Mouse (Mus musculus) limb, embryonic 11.5 days (tissue): ENCODE data around the gene Cd93. TPM values are rescaled to one million over a fixed set of nuclear protein-coding genes. Genes with fewer than 3 reads are reported as not detected.

Experiments used
- ATAC-seq: fragments of 200-750 bp; cut with Nextera tagmentation; 2 replicates; pipeline ENCODE4 v1.8.0; 2017; ENCODE audit warnings: low read depth; ENCODE audit not compliant: insufficient number of reproducible peaks, low FRiP score, low TSS enrichment
- DNase-seq: peaks from one replicate; pipeline ENCODE4 v3.0.0-alpha.2; 2015; ENCODE audit warnings: low spot score
- H3K27ac ChIP-seq: fragments of 300-500 bp; sonication (generic); replicated peaks from 2 replicates; pipeline ENCODE4 v1.5.1; 2014; ENCODE audit warnings: low read depth, mild to moderate bottlenecking, low read length
- H3K27me3 ChIP-seq: fragments of 300-500 bp; sonication (generic); 2 replicates; pipeline ENCODE4 v1.6.1; 2014; ENCODE audit warnings: mild to moderate bottlenecking, low read length, mixed read lengths; ENCODE audit not compliant: control insufficient read depth, insufficient read depth
- H3K36me3 ChIP-seq: fragments of 300-500 bp; sonication (generic); 2 replicates; pipeline ENCODE4 v1.6.1; 2014; ENCODE audit warnings: mild to moderate bottlenecking, low read length, moderate library complexity, mixed read lengths; ENCODE audit not compliant: control insufficient read depth, insufficient read depth
- H3K4me1 ChIP-seq: fragments of 300-500 bp; sonication (generic); 2 replicates; pipeline ENCODE4 v1.6.1; 2014; ENCODE audit warnings: low read length, mixed read lengths; ENCODE audit not compliant: control insufficient read depth, insufficient read depth
- H3K4me2 ChIP-seq: fragments of 300-500 bp; sonication (generic); 2 replicates; pipeline ENCODE4 v1.6.1; 2014; ENCODE audit warnings: low read depth, mild to moderate bottlenecking, moderate library complexity; ENCODE audit not compliant: severe bottlenecking
- H3K4me3 ChIP-seq: fragments of 300-500 bp; sonication (generic); 2 replicates; pipeline ENCODE4 v1.5.1; 2014; ENCODE audit warnings: low read depth, low read length
- H3K9ac ChIP-seq: fragments of 300-500 bp; sonication (generic); 2 replicates; pipeline ENCODE4 v1.6.1; 2014; ENCODE audit warnings: mild to moderate bottlenecking, low read length
- H3K9me3 ChIP-seq: fragments of 300-500 bp; sonication (generic); 2 replicates; pipeline ENCODE4 v1.6.1; 2016; ENCODE audit warnings: low read length; ENCODE audit not compliant: control insufficient read depth
- WGBS: fragments of 180-500 bp; shearing (Covaris S2); extraction: QIAGEN DNeasy Blood & Tissue Kit; methylation state at CpG from one replicate; pipeline ENCODE4 v1.1.7; 2014; 5-methylcytosine and 5-hydroxymethylcytosine counted together
- polyA plus RNA-seq: library from polyadenylated mRNA; unstranded; fragments of >200 nt; fragmentation: Nextera tagmentation; extraction: Ambion mirVana; gene quantifications from 2 replicates; pipeline ENCODE4 v1.2.1, GENCODE M21; 2014

The Cd93 gene
- polyA plus RNA-seq, 1 experiment from 2014 or later: 5.9 TPM

DNA sequence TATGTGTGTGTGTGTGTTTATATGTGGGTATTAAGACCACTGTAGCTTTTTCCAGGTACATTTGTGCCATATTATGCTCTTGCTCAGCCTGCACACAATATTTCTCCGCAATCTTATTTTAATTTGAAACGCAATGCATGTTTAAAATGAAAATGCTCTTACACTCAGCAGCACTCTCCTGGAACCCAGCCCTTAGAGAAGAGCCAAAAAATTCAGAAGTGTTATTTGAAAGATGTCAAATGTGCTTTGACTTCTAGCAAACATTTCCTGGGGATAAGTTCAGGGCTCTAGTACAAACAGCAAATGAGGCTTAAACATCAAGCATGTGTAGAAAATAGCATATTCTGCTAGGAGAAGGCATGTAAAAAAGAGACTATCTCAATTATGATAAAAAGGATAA is 23.6 kb downstream of the Cd93 start:
- WGBS: 90% methylated on average over 2 of the region's 2 CpGs
- H3K27ac ChIP-seq: no peak overlapping the region
- DNase-seq (no peak), ATAC-seq (no peak)
- no peaks in the 10 kb centered on the region for H3K4me1 ChIP-seq
- H3K9ac ChIP-seq: no peak overlapping the region
- no peak overlapping the region for H3K4me3 ChIP-seq
- H3K27me3 ChIP-seq: no peaks in the 10 kb centered on the region
- no peaks in the 10 kb centered on the region for H3K9me3 ChIP-seq
- H3K4me2 ChIP-seq: no peak overlapping the region
- no peaks in the 10 kb centered on the region for H3K36me3 ChIP-seq

DNA sequence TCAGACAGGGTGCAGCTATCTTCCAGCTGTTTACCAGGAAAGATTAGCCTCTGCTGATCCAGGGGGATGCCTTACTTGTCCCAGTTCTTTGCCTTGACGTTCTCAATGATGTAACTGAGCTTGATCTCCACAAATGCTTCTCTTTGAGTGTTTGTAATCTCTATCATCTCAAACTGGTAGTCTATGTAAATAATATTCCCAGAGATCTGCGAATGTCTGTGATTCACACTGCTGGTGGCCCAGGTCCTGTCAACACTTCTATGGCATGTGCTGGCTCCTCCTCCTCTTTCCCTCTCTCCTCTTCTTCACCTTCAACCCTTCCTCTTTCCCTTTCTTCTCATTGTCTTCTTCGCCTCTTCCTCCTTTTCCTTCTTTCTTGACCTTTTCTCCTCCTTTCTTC is 24.2 kb downstream of the Cd93 start:
- Histone ChIP-seq H3K27ac (no peak overlapping the region), H3K9ac (no peak overlapping the region), H3K4me1 (no peaks in the 10 kb centered on the region), H3K27me3 (no peaks in the 10 kb centered on the region), H3K4me3 (no peak overlapping the region), H3K36me3 (no peaks in the 10 kb centered on the region), H3K9me3 (no peaks in the 10 kb centered on the region), H3K4me2 (no peak overlapping the region)
- no peak for ATAC-seq
- WGBS: 79% methylated on average over 3 of the region's 3 CpGs
- DNase-seq: no peak

DNA sequence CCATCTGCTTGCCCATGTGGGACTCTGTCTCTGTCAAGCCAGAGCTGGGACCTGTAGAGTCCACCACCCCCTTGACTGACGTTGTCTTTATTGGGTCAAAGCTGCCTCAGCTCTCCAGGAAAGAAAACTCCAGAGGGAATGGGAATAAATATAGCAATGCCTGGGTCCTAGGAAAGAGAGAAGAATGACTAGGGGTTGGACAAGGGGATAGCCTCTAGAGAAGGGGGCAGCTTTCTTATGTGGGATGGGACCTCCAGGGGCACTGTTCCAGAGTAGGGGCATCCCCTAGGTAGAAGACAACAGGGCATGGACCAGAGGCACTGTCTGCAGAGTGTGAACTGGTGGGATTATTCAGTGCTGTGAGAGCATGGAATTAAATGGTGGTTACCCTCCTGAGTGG is 33.5 kb downstream of the Cd93 start:
- Histone ChIP-seq H3K27me3 (peaks cover 28% of the 10 kb centered on the region), H3K27ac (no peak overlapping the region), H3K4me1 (peaks cover 6% of the 10 kb centered on the region; the same call in 1 of the 2 replicates), H3K4me3 (no peak overlapping the region), H3K4me2 (no peak overlapping the region), H3K36me3 (no peaks in the 10 kb centered on the region), H3K9me3 (no peaks in the 10 kb centered on the region), H3K9ac (no peak overlapping the region)
- DNase-seq (no peak), ATAC-seq (no peak)
- WGBS: 85% methylated on average over 1 of the region's 1 CpGs

DNA sequence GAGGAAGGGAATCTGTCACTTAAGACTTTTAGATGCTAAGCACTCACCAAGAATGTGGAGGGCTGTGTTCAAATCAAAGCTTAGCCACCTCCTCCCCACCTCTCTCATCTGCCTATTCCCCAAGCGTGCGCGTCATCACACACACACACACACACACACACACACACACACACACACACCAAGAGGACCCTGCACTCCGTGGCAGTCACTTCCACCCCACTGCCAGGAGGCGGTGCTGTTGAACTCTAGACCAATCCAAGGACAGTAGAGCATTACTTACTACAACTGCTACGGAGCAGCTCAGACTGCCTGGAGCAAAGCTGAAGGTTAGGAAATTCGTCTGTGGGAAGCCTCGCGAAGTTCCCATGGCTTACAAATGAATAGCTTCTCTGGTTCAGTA is 34.2 kb downstream of the Cd93 start:
- ATAC-seq: peak; percentile 62; the same call in 1 of the 2 replicates
- H3K27me3 ChIP-seq: peaks cover 31% of the 10 kb centered on the region

DNA sequence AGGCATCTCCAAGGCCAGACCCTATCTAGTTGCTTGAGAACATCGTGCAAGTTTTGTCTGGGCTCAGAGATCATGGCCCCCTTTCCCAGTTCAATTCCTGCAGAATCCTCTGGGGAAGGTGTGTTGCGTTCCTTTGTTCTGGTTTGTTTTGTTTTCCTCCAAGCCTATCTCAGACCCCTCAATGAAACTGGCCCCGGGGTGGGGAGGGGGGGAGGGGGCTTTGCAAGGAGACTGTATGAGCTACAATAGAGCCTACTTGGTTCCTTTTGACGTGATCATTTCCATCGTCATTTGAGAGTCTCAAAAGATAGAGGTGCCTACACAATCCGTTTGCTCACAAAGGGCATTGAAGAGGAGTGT is 34.6 kb downstream of the Cd93 start:
- Histone ChIP-seq H3K4me2 (no peak overlapping the region), H3K27me3 (peaks cover 31% of the 10 kb centered on the region), H3K36me3 (no peaks in the 10 kb centered on the region), H3K4me1 (peaks cover 6% of the 10 kb centered on the region; the same call in 1 of the 2 replicates), H3K4me3 (no peak overlapping the region), H3K27ac (no peak overlapping the region), H3K9me3 (no peaks in the 10 kb centered on the region), H3K9ac (no peak overlapping the region)
- 21% methylated on average over 6 of the region's 6 CpGs for WGBS
- no peak for ATAC-seq
- DNase-seq: no peak

More for the DNA sequence above, 34.2 kb downstream of the Cd93 start:
- Histone ChIP-seq H3K36me3 (no peaks in the 10 kb centered on the region), H3K9me3 (no peaks in the 10 kb centered on the region), H3K4me1 (peaks cover 6% of the 10 kb centered on the region; the same call in 1 of the 2 replicates), H3K4me3 (no peak overlapping the region), H3K9ac (no peak overlapping the region), H3K27ac (no peak overlapping the region), H3K4me2 (no peak overlapping the region)
- WGBS: 29% methylated on average over 9 of the region's 9 CpGs
- peak; percentile 73 for DNase-seq

DNA sequence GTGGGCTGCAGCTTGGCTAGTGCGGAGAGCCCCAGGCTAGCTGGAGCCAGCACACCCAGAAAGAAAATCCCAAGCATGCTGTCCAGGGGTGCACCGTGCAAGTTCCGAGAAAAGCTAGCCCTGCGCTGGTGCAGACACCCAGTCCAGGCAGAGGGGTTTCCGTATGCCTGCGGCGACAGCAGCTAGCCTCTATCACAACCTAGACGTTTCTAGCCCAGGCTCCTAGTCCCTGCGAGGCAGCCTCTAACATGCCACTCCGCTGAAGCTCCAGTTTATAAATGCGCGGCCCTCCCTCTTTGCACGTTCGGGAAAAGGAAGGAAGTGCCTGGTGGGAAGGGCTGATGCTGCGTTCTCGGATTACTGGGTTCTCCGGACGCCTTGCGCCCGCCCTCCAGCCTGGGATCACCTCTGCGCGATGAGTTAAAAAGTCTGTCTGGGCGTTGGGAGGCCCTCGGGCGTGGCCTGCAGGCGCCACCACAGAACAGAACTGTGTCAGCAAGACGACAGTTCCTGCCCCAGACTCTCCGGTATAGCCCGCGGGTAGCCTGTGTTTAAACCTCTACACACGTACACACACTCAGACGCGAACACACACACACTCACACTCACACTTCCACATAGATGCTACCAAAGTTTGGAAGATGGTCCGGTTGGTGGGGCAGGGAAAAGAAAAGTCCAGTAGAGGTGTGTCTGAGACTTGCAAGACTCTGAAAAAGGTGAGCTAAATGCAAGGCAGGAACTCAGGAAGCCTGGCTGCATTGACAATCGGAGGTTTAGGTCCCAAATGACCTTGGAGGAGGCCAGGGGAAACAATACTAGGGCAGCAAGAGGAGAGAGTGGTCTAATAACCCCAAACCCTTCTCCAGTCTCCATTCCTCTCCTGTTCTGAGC is 35.2 kb downstream of the Cd93 start, which contains the start of gene Thbd:
Thbd (minus strand) TSS at position 319 of the 891 bp plus-strand sequence.
- DNase-seq: peak; percentile 67
- H3K27me3 ChIP-seq: peaks cover 33% of the 10 kb centered on the region
- H3K36me3 ChIP-seq: no peaks in the 10 kb centered on the region
- H3K27ac ChIP-seq: no peak within 1 kb of the TSS
- WGBS: 4% methylated on average over 35 of the region's 35 CpGs
- peaks cover 6% of the 10 kb centered on the region; the same call in 1 of the 2 replicates for H3K4me1 ChIP-seq
- peak within 1 kb of the TSS; percentile 69 for H3K4me2 ChIP-seq
- H3K4me3 ChIP-seq: peak within 1 kb of the TSS; percentile 35
- H3K9ac ChIP-seq: 0 out of 2 replicates have a peak within 1 kb of the TSS, but pooled peaks have one; percentile 34
- ATAC-seq: peak; percentile 55
- no peaks in the 10 kb centered on the region for H3K9me3 ChIP-seq

DNA sequence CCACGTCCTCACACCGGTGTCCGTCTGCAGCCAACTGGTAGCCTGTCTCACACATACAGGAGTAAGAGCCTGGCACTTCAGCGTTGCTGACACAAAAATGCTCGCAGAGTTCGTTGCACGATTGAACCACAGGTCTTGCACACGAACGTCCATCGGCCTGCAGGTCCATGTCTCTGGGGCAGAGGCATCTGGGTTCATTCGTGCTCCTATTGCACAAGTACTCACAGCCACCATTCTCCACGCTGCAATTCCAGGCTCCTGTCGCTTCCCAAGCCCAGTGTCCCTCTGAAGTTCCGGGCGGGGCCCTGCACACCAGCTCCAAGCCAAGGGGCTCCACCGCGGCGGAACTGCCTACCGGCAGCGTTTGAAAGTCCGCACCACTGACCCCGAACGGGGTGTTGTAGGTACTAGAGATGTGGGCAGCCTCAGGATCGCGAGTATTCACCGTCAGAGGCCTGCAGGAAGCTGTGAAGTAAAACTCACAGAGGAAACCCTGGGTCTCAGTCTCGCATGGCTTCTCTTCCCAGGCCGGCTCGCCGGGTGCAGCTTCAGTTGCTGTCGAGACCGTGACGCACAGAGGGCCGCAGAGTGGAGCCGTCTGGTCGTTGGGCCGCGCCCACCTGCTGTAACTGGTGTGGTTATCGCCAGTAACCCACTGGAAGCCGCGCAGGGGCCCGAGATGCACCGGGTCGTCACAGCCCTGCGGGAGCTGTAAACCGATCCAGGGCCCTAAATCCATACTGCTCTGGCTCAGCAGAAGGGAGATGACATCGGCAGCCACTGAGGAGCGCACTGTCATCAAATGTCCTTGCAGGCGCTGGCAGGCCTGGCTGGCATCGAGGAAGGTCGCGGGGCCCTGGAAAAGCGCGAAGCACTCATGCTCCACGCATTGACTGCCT is 36.1 kb downstream of the Cd93 start:
- ATAC-seq: peak; percentile 27; the same call in 1 of the 2 replicates
- Histone ChIP-seq H3K4me2 (peak overlapping the region; percentile 69), H3K9ac (0 out of 2 replicates have a peak overlapping the region, but pooled peaks have one; percentile 1), H3K4me3 (peak overlapping the region; percentile 35), H3K4me1 (peaks cover 6% of the 10 kb centered on the region; the same call in 1 of the 2 replicates), H3K9me3 (no peaks in the 10 kb centered on the region), H3K27me3 (peaks cover 33% of the 10 kb centered on the region), H3K36me3 (no peaks in the 10 kb centered on the region), H3K27ac (no peak overlapping the region)
- DNase-seq: peak; percentile 55
- 5% methylated on average over 55 of the region's 55 CpGs for WGBS
